Mouse (Mus musculus) myocyte (in vitro differentiated cells): Measurements from ENCODE around the gene Fhit.

Source experiments
- CEBPB ChIP-seq: IDR thresholded peaks from 2 replicates; pipeline ENCODE4 v1.6.1; 2011; ENCODE audit warnings: mild to moderate bottlenecking, moderate library complexity; ENCODE audit not compliant: poor library complexity, insufficient read depth, severe bottlenecking
- POLR2A ChIP-seq: IDR thresholded peaks from one replicate; pipeline ENCODE4 v1.6.1; 2011; ENCODE audit warnings: low read depth, mild to moderate bottlenecking, control low read depth, moderate library complexity; ENCODE audit not compliant: insufficient read length
- TCF3 ChIP-seq: IDR thresholded peaks from one replicate; pipeline ENCODE4 v1.6.1; 2011; ENCODE audit warnings: low read depth, control low read depth; ENCODE audit not compliant: insufficient read length

DNA sequence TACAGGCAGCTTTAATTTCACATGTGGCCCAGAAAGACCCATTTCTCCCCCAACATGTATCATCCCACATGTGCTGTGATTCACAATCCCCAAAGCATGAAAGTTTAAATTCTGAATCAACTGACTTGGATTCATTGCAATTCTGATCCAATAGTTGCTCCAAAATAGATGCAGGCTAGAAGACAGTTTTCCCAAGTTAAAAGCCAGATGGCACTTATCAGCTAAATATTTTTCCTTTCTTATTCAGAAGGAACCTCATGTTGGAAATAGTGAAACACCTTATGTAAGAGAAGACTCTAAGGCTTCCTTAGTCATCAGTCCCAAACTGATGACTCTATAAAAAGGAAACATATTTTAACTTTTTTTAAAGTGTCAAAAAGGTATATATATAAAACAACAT lies 815.9 kb downstream of the Fhit start:
- TF ChIP-seq POLR2A (no peak), CEBPB (no peak), TCF3 (no peak)
